Mouse (Mus musculus) adrenal gland, adult 10 weeks (tissue): ENCODE data around the gene Dapk2. TPM values are rescaled to one million over a fixed set of nuclear protein-coding genes. Genes with fewer than 3 reads are reported as not detected.

Source experiments
- polyA plus RNA-seq: library from polyadenylated mRNA; stranded (reverse); fragments of 350-450 nt; fragmentation: Illumina TruSeq; extraction: RNeasy Lipid Tissue Mini Kit (QIAGEN cat#74804); gene quantifications from one replicate; pipeline ENCODE4 v1.2.3, GENCODE M21; 2014; ENCODE audit warnings: low read depth, low replicate concordance

The Dapk2 gene
- polyA plus RNA-seq = 6.8 TPM

DNA sequence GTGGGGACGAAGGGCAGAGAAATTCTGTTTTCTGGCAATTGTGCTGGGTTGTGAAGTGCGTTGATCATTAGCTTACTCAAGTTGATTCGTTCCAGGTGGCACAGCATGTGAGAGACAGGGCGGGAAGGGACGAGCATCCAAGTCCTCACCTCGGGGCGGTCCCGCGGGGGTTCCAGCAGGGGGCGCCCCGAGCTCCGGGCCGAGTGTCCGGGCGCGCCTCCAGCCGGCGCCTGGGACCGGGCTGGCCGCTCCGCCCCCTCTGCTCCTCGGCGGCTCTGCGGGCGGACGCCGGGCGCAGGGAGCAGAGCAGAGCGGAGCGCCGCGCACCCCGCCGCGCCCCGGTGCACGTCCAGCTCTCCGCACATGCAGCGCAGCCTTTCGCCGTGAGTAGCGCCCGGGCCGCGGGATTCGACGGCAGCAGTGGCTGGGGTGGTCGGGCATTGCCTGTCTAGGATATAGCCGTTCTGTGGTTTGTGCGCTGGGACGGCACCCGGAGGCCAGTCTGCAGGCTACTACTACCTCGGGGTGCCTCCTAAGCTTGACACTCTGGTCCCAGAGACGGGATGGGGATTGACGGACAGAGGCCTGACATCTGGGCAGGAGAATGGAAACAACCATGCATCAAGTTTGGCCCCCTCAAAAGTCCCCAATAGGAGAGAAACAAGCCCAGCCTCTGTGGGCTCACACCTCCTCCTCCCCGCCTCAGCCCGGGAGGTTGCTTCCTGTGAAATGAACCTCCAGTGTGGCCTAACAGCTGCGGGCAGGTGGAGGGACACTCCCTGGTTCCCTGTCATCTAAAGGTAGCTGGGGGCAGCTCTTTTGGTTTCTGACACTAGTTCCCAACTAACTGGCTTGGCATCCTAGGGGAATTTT, at the start of gene Dapk2:
Gene Dapk2 (plus strand): TSS at position 266 of the 873 bp plus-strand sequence.

DNA sequence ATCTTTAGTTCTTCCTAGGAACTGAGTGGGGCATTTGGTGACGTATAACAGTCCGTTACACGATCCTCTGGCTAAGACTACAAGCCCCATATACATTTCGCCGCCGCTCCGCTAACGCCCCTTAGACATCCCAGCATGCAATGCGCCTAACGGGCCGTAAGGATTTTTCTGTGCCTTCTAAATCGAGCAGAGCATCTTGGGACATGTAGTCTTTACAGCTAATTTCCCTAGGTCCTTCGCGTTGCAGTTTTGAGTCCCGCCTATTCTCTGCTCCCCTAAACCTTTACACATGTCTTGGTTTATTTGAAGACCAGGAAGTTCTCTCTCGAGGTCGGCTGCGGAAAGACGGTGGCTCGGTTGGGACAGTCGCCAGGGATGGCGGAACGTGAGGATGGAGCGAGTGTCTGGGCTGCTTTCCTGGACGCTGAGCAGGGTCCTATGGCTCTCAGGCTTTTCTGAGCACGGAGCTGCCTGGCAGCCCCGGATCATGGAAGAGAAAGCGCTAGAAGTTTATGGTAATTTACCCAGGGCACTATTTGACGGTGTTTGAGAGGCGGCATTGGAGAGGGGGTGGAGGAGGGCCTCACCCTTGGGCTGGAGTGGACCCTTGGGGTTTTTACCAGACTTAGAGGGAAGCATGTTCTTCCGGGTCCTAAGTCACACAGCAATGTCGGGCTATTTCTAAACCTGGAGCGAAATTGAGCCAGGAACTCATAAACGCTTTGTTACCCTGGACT, 31.4 kb upstream of the Dapk2 start, which contains the start of the genes Snx1 and Ciao2a:
Gene Snx1 (minus strand): TSS at position 132 of the 737 bp plus-strand sequence.
Gene Ciao2a (plus strand): TSS at position 156 of the 737 bp plus-strand sequence.

Other genes starting within 250 kb of the Dapk2 start
- 78.8 TPM for gene Trip4, start 249.4 kb upstream of the Dapk2 start, polyA plus RNA-seq
- gene Csnk1g1, start 249.3 kb upstream of the Dapk2 start, polyA plus RNA-seq = 25.6 TPM
- gene Ppib, start 98.0 kb upstream of the Dapk2 start, polyA plus RNA-seq = 144 TPM
- not detected for gene Snx22, start 88.5 kb upstream of the Dapk2 start, polyA plus RNA-seq
- gene Snx1, start 31.6 kb upstream of the Dapk2 start, polyA plus RNA-seq = 163 TPM
- gene Ciao2a, start 31.6 kb upstream of the Dapk2 start, polyA plus RNA-seq = 145 TPM
- gene Herc1, start 192.2 kb downstream of the Dapk2 start, polyA plus RNA-seq = 33.8 TPM